Mouse (Mus musculus) liver, embryonic 14.5 days (tissue): ENCODE measurements at regions not wholly inside any gene's neighbourhood (a gene's known extent, or its start where the extent isn't known, plus 50 kb on each side); places are given as distances from the start of the nearest gene placed in this dataset.

ENCODE experiments used
- ATAC-seq: fragments of 200-750 bp; cut with Nextera tagmentation; 2 replicates; pipeline ENCODE4 v1.8.0; 2017; ENCODE audit warnings: moderate number of reproducible peaks, mild to moderate bottlenecking, moderate library complexity; ENCODE audit not compliant: insufficient read depth
- DNase-seq, 3 experiments: peaks; one replicate each; pipeline ENCODE4 v3.0.0-alpha.2; 2012 to 2013; ENCODE audit warnings: low read depth in 3 of 3, low spot score in 3 of 3
- H3K27ac ChIP-seq: fragments of 300-500 bp; sonication (generic); 2 replicates; pipeline ENCODE4 v1.5.1; 2014; ENCODE audit warnings: moderate library complexity, mild to moderate bottlenecking, control low read depth, inconsistent platforms
- H3K27me3 ChIP-seq: fragments of 300-500 bp; sonication (generic); 2 replicates; pipeline ENCODE4 v1.6.1; 2014; ENCODE audit warnings: mild to moderate bottlenecking, low read length, moderate library complexity; ENCODE audit not compliant: control insufficient read depth, insufficient read depth
- H3K36me3 ChIP-seq: fragments of 300-500 bp; sonication (generic); replicated peaks from 2 replicates; pipeline ENCODE4 v1.6.1; 2014; ENCODE audit warnings: low read depth; ENCODE audit not compliant: control insufficient read depth, insufficient read depth
- H3K4me1 ChIP-seq, 2 experiments: fragments of 200-500 bp in 1 of 2; fragments of 300-500 bp in 1 of 2; sonication (generic) in 1 of 2; replicated peaks; 2 replicates each; pipeline ENCODE4 v1.6.1; 2012 to 2014; ENCODE audit warnings: antibody characterized with exemption in 1 of 2, inconsistent platforms in 1 of 2, low read length in 1 of 2; ENCODE audit not compliant: control insufficient read depth in 2 of 2, insufficient read depth in 2 of 2
- H3K4me2 ChIP-seq: fragments of 300-500 bp; sonication (generic); 2 replicates; pipeline ENCODE4 v1.6.1; 2014; ENCODE audit warnings: low read depth, mild to moderate bottlenecking, control low read depth, moderate library complexity
- H3K4me3 ChIP-seq, 2 experiments: fragments of 200-500 bp in 1 of 2; fragments of 300-500 bp in 1 of 2; sonication (generic) in 1 of 2; 2 replicates each; pipeline ENCODE4 v1.5.1; 2012 to 2014; ENCODE audit warnings: low read depth in 2 of 2, low read length in 2 of 2, mild to moderate bottlenecking in 2 of 2, control low read depth in 1 of 2, inconsistent platforms in 1 of 2, moderate library complexity in 1 of 2; ENCODE audit not compliant: insufficient read depth in 1 of 2
- H3K9ac ChIP-seq: fragments of 300-500 bp; sonication (generic); replicated peaks from 2 replicates; pipeline ENCODE4 v1.6.1; 2014; ENCODE audit warnings: mild to moderate bottlenecking, control low read depth, moderate library complexity
- H3K9me3 ChIP-seq: fragments of 300-500 bp; sonication (generic); 2 replicates; pipeline ENCODE4 v1.6.1; 2016; ENCODE audit warnings: low read length, mixed read lengths; ENCODE audit not compliant: control insufficient read depth
- CTCF ChIP-seq: IDR thresholded peaks from 2 replicates; pipeline ENCODE4 v1.5.1; 2016; ENCODE audit warnings: antibody characterized with exemption, low read depth, control low read depth
- EP300 ChIP-seq: IDR thresholded peaks from 2 replicates; pipeline ENCODE4 v1.6.1; 2016; ENCODE audit warnings: antibody characterized with exemption, low read depth
- WGBS: fragments of 180-500 bp; shearing (Covaris S2); extraction: QIAGEN DNeasy Blood & Tissue Kit; methylation state at CpG from one replicate; pipeline ENCODE4 v1.1.7; 2014; ENCODE audit not compliant: insufficient replicate concordance; 5-methylcytosine and 5-hydroxymethylcytosine counted together

DNA sequence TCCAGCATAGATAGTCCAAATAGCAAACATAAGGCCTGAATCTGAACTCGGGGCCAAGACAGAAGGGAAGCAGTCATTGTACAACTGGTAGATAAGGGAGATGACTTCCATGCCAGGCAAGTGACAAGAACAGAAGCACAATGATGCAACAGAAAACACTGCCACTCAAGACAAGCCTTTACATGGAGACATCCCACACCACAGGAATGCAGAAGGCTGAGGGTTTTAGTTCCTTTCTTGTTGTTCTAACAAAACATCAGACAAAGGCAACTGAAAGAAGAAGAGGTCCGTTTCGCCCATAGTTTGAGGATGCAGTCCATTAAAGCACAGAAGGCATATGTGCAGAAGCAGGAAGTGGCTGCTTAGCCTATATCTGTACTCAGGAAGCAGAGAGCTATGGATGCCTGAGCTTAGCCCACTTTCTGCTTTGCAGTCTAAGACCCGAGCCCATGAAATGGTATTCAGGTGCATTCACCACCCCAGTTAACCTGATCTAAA lies 360.0 kb upstream of the Pik3r1 start:
- no peak overlapping the region for H3K27ac ChIP-seq
- WGBS: 36% methylated on average over 4 of the region's 4 CpGs
- ATAC-seq: no peak

GRCm38 (mm10) chr13:102131459-102131858 lies 363.4 kb upstream of the Pik3r1 start:
- no peak overlapping the region for H3K9ac ChIP-seq
- H3K4me3 ChIP-seq: no peak overlapping the region
- no peaks in the 10 kb centered on the region for H3K9me3 ChIP-seq
- DNase-seq: no peak
- ATAC-seq: no peak
- no peak for TF ChIP-seq EP300
- TF ChIP-seq CTCF: no peak
- 69% methylated on average over 2 of the region's 2 CpGs for WGBS
- no peaks in the 10 kb centered on the region for H3K27me3 ChIP-seq
- H3K4me2 ChIP-seq: no peak overlapping the region
- no peak overlapping the region for H3K27ac ChIP-seq
- H3K36me3 ChIP-seq: no peaks in the 10 kb centered on the region
- no peaks in the 10 kb centered on the region for H3K4me1 ChIP-seq

More for the DNA sequence above, 360.0 kb upstream of the Pik3r1 start:
- DNase-seq: no peak
- no peaks in the 10 kb centered on the region for H3K4me1 ChIP-seq
- no peak overlapping the region for H3K4me2 ChIP-seq
- TF ChIP-seq CTCF (no peak), EP300 (no peak)
- no peak overlapping the region for H3K4me3 ChIP-seq
- no peak overlapping the region for H3K9ac ChIP-seq
- H3K36me3 ChIP-seq: no peaks in the 10 kb centered on the region
- no peaks in the 10 kb centered on the region for H3K27me3 ChIP-seq
- no peaks in the 10 kb centered on the region for H3K9me3 ChIP-seq

DNA sequence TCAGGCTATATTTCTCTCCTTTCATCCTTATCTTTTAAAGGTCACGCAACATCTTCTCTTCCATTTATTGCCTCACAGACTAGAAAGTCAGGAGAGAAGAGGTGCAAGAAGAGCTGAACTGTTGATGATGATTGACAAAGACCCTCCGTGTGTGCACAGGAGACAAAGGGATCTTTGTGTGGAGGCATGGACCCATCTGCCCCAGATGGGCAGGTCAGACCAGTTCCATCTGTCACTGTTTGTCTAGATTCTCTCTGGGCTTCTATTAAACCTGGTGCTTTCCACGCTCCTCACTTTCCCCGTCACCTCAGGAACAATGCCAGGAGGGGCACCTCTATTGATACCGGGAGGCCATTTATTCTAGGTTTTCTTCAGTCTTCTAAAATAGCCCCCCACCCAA lies 364.1 kb upstream of the Pik3r1 start:
- TF ChIP-seq CTCF: no peak
- no peak for TF ChIP-seq EP300
- Histone ChIP-seq H3K4me2 (no peak overlapping the region), H3K36me3 (no peaks in the 10 kb centered on the region), H3K9me3 (no peaks in the 10 kb centered on the region), H3K27me3 (no peaks in the 10 kb centered on the region), H3K4me1 (no peaks in the 10 kb centered on the region), H3K9ac (no peak overlapping the region), H3K4me3 (no peak overlapping the region), H3K27ac (no peak overlapping the region)
- no peak for DNase-seq
- no peak for ATAC-seq
- WGBS: 72% methylated on average over 5 of the region's 5 CpGs

- Histone ChIP-seq H3K9me3 (no peaks in the 10 kb centered on the region), H3K27ac (no peak overlapping the region), H3K27me3 (no peaks in the 10 kb centered on the region), H3K4me2 (no peak overlapping the region), H3K9ac (no peak overlapping the region), H3K4me1 (no peaks in the 10 kb centered on the region), H3K4me3 (no peak overlapping the region), H3K36me3 (no peaks in the 10 kb centered on the region)
- TF ChIP-seq CTCF: no peak
- TF ChIP-seq EP300: no peak
- 34% methylated on average over 2 of the region's 2 CpGs for WGBS
- DNase-seq (no peak), ATAC-seq (no peak)
Observed at GRCm38 (mm10) chr13:102132696-102133095, 364.7 kb upstream of the Pik3r1 start.

GRCm38 (mm10) chr13:102135210-102135609 lies 367.2 kb upstream of the Pik3r1 start:
- Histone ChIP-seq H3K4me3 (no peak overlapping the region), H3K27ac (no peak overlapping the region), H3K36me3 (no peaks in the 10 kb centered on the region), H3K4me2 (no peak overlapping the region), H3K4me1 (no peaks in the 10 kb centered on the region), H3K27me3 (no peaks in the 10 kb centered on the region), H3K9me3 (no peaks in the 10 kb centered on the region), H3K9ac (no peak overlapping the region)
- TF ChIP-seq CTCF (no peak), EP300 (no peak)
- DNase-seq (no peak), ATAC-seq (no peak)

DNA sequence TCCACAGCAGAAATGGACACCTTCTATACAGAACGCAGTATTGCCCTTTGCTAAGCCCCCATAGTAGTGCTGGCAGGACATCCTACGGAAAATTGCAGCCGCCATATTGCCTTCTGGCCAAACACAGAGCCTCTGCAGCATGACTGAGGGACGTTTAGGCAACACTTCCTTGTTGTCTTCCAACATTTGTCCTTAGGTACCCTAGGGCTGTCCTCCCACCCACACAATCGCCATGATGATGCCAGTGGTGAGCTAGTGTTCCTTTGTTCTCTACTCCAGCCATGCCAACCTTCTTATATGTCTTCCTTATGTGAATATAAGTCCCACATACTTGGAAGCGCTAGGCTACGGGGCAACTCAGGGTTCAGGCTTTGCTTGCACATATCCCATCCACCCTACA lies 375.0 kb upstream of the Pik3r1 start:
- Histone ChIP-seq H3K27me3 (no peaks in the 10 kb centered on the region), H3K4me3 (no peak overlapping the region), H3K4me2 (no peak overlapping the region), H3K9ac (no peak overlapping the region), H3K4me1 (no peaks in the 10 kb centered on the region), H3K36me3 (no peaks in the 10 kb centered on the region), H3K27ac (no peak overlapping the region), H3K9me3 (no peaks in the 10 kb centered on the region)
- 67% methylated on average over 7 of the region's 7 CpGs for WGBS
- DNase-seq (no peak), ATAC-seq (no peak)
- no peak for TF ChIP-seq CTCF
- no peak for TF ChIP-seq EP300
